In genomic region chr9:13506956-13507821, GRCm38 (mm10) we compare ENCODE assay signal across 11 mouse cellular contexts.
A peak's percentile ranks its signal among the peaks of the same experiment; 100 is the strongest.
DNase-seq lines count a peak whose midpoint lies in the region; ATAC-seq and TF ChIP-seq lines count a peak whose summit lies in the region.
"Had no signal": no experiment of that assay in that cellular context is flagged by ENCODE, and none has a peak within 500 bp of the region (broad histone marks: within the 10 kb centered on the region; RNA-seq: fewer than 3 reads in every experiment).

No protein-coding gene starts in this region.

- DNase-seq in kidney, adult 8-10 months: peak; percentile 12 to 13
- no peak for DNase-seq in kidney, adult 18-20 months
- no peak for DNase-seq in heart, embryonic 10.5 days (ENCODE audit: low spot score)
- peak; percentile 90 for DNase-seq in kidney, postnatal 0 days (ENCODE audit: low spot score)
- DNase-seq in lung, postnatal 4 days: peak; percentile 57 to 82
- DNase-seq in gastrocnemius, adult 2 months: no peak
- no peak for DNase-seq in spleen, adult 18-20 months
- DNase-seq: cerebellum, adult 9-10 months; gastrocnemius, postnatal 25 days had no signal

- intact Hi-C loops in gastrocnemius, adult 2 months (cut with DNase I): loop anchor here (5.0 kb wide), 1 partner anchor 210 kb away; the partner anchor contains the start of gene Maml2

- 33% methylated on average over 6 of the region's 6 CpGs for WGBS in heart, embryonic 10.5 days
- WGBS in kidney, postnatal 0 days: 27% methylated on average over 6 of the region's 6 CpGs
- 73% methylated on average over 6 of the region's 6 CpGs for WGBS in midbrain, embryonic 15.5 days

- no peaks in the 10 kb centered on the region for H3K27me3 ChIP-seq in heart, embryonic 10.5 days (ENCODE audit: insufficient read depth, poor library complexity, severe bottlenecking)
- H3K27me3 ChIP-seq in kidney, postnatal 0 days (ENCODE audit: insufficient read depth, low read length): no peaks in the 10 kb centered on the region
- H3K27me3 ChIP-seq in midbrain, embryonic 15.5 days (replicated peaks): no peaks in the 10 kb centered on the region

- no peak overlapping the region for H3K4me3 ChIP-seq in heart, embryonic 10.5 days
- H3K4me3 ChIP-seq in kidney, postnatal 0 days (replicated peaks; ENCODE audit: low read depth, low read length): no peak overlapping the region
- H3K4me3 ChIP-seq in gastrocnemius, adult 2 months: no peak overlapping the region
- H3K4me3 ChIP-seq in midbrain, embryonic 15.5 days: no peak overlapping the region
- H3K4me3 ChIP-seq: midbrain, embryonic 10.5 days had no signal

- H3K4me1 ChIP-seq in heart, embryonic 10.5 days: peaks cover 21% of the 10 kb centered on the region; the same call in 1 of the 2 replicates
- H3K4me1 ChIP-seq in kidney, postnatal 0 days (replicated peaks; ENCODE audit: insufficient read depth, low read length): 0 out of 2 replicates have a peak, but pooled peaks cover 16% of the 10 kb centered on the region
- no peaks in the 10 kb centered on the region for H3K4me1 ChIP-seq in midbrain, embryonic 15.5 days
- H3K4me1 ChIP-seq: midbrain, embryonic 10.5 days had no signal

- no peak for TF ChIP-seq CTCF in kidney, postnatal 0 days (IDR thresholded peaks at IDR 0.05; ENCODE audit: low read depth)
- no peak for TF ChIP-seq CTCF in gastrocnemius, adult 2 months (IDR thresholded peaks at IDR 0.05)

- peak overlapping the region; percentile 44; the same call in 1 of the 2 replicates for H3K27ac ChIP-seq in heart, embryonic 10.5 days
- peak overlapping the region; percentile 42; the same call in 1 of the 2 replicates for H3K27ac ChIP-seq in kidney, postnatal 0 days
- H3K27ac ChIP-seq in gastrocnemius, adult 2 months: no peak overlapping the region
- no peak overlapping the region for H3K27ac ChIP-seq in midbrain, embryonic 15.5 days
- H3K27ac ChIP-seq: midbrain, embryonic 10.5 days had no signal

- H3K4me2 ChIP-seq in kidney, postnatal 0 days (ENCODE audit: low read length): no peak overlapping the region
- no peak overlapping the region for H3K4me2 ChIP-seq in midbrain, embryonic 15.5 days

- no peaks in the 10 kb centered on the region for H3K36me3 ChIP-seq in heart, embryonic 10.5 days
- no peaks in the 10 kb centered on the region for H3K36me3 ChIP-seq in kidney, postnatal 0 days (ENCODE audit: insufficient read depth, low read length)
- no peaks in the 10 kb centered on the region for H3K36me3 ChIP-seq in midbrain, embryonic 15.5 days (replicated peaks)
- H3K36me3 ChIP-seq: midbrain, embryonic 10.5 days had no signal

- no peak overlapping the region for H3K9ac ChIP-seq in kidney, postnatal 0 days (ENCODE audit: low read depth, low read length)
- no peak overlapping the region for H3K9ac ChIP-seq in midbrain, embryonic 15.5 days

- no peaks in the 10 kb centered on the region for H3K9me3 ChIP-seq in heart, embryonic 10.5 days
- no peaks in the 10 kb centered on the region for H3K9me3 ChIP-seq in kidney, postnatal 0 days (replicated peaks; ENCODE audit: low read length)
- no peaks in the 10 kb centered on the region for H3K9me3 ChIP-seq in midbrain, embryonic 15.5 days
- H3K9me3 ChIP-seq: midbrain, embryonic 10.5 days had no signal

- ATAC-seq in kidney, postnatal 0 days (replicated peaks; ENCODE audit: low FRiP score, low read depth): peak; percentile 53; the same call in 1 of the 2 replicates
- no peak for ATAC-seq in midbrain, embryonic 15.5 days (replicated peaks)

Comparison
In these comparisons a context has a peak if more than half of its experiments do, and no peak if none do; other contexts are left out.
1. DNase-seq: peak in kidney, adult 8-10 months (2 of 2), kidney, postnatal 0 days (single experiment) and lung, postnatal 4 days (2 of 2); none in kidney, adult 18-20 months (single experiment), heart, embryonic 10.5 days (single experiment), gastrocnemius, adult 2 months (single experiment) and spleen, adult 18-20 months (0 of 2).
2. H3K27ac ChIP-seq: peak in heart, embryonic 10.5 days (single experiment) and kidney, postnatal 0 days (single experiment); none in gastrocnemius, adult 2 months (single experiment) and midbrain, embryonic 15.5 days (single experiment).